Mouse (Mus musculus): Measurements from ENCODE around the gene Vstm2l. TPM values are rescaled to one million over a fixed set of nuclear protein-coding genes. Genes with fewer than 3 reads are reported as not detected.
A peak's percentile ranks its signal among the peaks of the same experiment; 100 is the strongest.

Gene Vstm2l
- polyA plus RNA-seq (2015; fragmentation: Nextera tagmentation; extraction: Ambion mirVana): 0.39 and 0.49 TPM in 2 replicates

DNA sequence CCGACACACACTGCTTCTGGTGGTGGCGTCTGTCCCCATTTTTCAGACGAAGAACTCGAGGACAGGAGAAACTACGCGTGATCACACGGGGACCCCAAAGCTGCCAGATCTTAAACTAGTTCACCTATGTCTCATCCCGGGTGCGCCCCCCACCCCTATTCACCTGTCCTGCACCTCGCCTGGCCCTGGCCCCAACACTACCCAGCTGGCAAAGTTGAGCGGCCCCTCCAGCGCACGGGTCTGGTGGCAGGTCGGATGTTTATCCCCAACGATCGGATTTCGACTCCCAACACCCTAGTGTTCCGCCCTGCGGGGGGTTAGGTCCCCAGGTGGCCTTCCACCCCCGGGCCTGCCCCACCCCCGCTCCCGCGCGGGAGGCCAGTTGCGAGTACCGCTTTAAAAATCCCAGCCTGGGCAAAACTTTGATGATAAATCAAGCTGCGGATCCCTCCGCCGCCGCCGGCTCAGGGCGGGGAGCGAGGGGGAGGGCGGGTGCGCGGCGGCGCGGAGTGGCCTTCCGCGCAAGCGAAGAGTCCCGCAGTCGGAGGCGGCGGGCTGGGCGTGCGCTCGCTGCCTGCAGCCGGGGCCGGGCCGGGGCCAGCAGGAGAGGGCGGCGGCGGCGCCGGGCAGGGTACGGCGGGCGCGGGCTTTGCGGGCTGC, at the start of gene Vstm2l:
TSS of gene Vstm2l (plus strand) at position 549 of the 660 bp plus-strand sequence.
- Histone ChIP-seq H3K4me2 (peak within 1 kb of the TSS; percentile 63), H3K9ac (no peak within 1 kb of the TSS), H3K4me3 (peak within 1 kb of the TSS; percentile 43), H3K27me3 (peaks cover 62% of the 10 kb centered on the region), H3K36me3 (no peaks in the 10 kb centered on the region), H3K4me1 (peaks cover 9% of the 10 kb centered on the region), H3K27ac (no peak within 1 kb of the TSS), H3K9me3 (no peaks in the 10 kb centered on the region)
- no peak for ATAC-seq (ENCODE audit: insufficient number of reproducible peaks, insufficient read depth, low FRiP score, low TSS enrichment, low read depth)
- WGBS: 3% methylated on average over 60 of the region's 62 CpGs

DNA sequence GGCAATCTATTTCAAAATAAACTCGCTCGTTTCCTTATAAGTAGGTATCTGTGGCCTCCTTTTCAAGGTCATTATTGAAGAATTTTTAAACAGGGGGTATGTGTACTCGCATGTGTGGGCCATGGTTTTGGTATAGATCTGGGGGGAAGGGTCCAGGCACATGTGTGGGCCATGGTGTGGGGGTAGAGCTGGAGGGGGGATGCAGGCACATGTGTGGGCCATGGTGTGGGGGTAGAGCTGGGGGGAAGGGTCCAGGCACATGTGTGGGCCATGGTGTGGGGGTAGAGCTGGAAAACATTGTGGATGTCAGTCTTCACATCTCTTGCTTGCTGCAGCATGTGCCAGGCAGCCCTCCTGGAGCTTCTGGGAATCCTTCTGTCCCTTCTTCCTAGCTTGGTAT, 47.3 kb upstream of the Vstm2l start:
- H3K36me3 ChIP-seq: peaks cover 13% of the 10 kb centered on the region
- no peaks in the 10 kb centered on the region for H3K9me3 ChIP-seq
- 0 out of 2 replicates have a peak, but pooled peaks have one; percentile 52 for ATAC-seq (ENCODE audit: insufficient number of reproducible peaks, insufficient read depth, low FRiP score, low TSS enrichment, low read depth)
- H3K4me3 ChIP-seq: no peak overlapping the region
- no peaks in the 10 kb centered on the region for H3K27me3 ChIP-seq
- H3K4me2 ChIP-seq: no peak overlapping the region
- H3K9ac ChIP-seq: no peak overlapping the region
- H3K27ac ChIP-seq: no peak overlapping the region
- WGBS: 79% methylated on average over 3 of the region's 3 CpGs
- H3K4me1 ChIP-seq: peaks cover 14% of the 10 kb centered on the region; the same call in 1 of the 2 replicates

DNA sequence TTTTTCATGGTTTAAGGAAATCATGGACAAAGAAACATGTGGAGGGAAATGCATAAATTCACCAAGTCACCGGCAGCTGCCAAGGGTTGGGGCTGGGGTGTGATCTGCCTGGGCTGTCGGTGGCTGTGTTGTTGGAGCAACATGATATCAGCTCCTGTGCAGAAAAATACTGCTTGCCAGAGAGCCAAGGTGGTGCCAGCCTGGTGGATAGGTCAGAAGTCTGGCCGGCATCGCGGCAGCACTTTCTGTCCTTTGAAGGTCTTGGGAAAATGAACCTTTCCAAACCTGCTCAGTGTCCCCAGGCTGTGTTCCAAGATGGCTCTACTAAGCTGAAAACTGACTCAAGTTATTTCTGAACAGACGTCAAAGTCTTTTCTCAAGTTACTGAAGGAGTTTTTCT, 44.2 kb upstream of the Vstm2l start:
- Histone ChIP-seq H3K27me3 (no peaks in the 10 kb centered on the region), H3K4me2 (no peak overlapping the region), H3K9ac (no peak overlapping the region), H3K4me1 (peaks cover 18% of the 10 kb centered on the region; the same call in 1 of the 2 replicates), H3K36me3 (peaks cover 20% of the 10 kb centered on the region), H3K9me3 (no peaks in the 10 kb centered on the region), H3K4me3 (no peak overlapping the region), H3K27ac (peak overlapping the region; percentile 24)
- 53% methylated on average over 6 of the region's 6 CpGs for WGBS
- ATAC-seq (ENCODE audit: insufficient number of reproducible peaks, insufficient read depth, low FRiP score, low TSS enrichment, low read depth): no peak

DNA sequence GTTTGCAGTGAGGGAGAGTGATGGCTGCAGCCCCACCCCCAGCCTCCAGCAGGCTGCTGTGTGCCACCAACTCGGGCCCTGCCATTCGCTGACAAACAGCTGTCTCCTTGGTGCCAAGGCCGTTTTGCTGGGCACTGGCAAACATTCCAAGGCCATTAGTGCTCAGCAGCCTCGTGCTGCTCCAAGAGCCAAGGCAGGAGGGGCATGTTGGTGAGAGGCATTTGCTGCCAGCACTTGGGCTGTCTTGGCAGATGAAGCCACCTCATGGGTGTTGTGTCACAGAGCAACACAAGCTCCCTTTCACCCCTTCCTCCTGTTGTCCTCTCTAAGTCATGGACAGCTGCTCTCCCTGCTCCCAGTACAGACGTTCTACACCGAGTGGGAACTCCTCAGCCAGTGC, 41.2 kb upstream of the Vstm2l start:
- 80% methylated on average over 6 of the region's 6 CpGs for WGBS
- Histone ChIP-seq H3K36me3 (peaks cover 28% of the 10 kb centered on the region), H3K4me3 (no peak overlapping the region), H3K9ac (no peak overlapping the region), H3K9me3 (no peaks in the 10 kb centered on the region), H3K27ac (no peak overlapping the region), H3K4me2 (no peak overlapping the region), H3K27me3 (no peaks in the 10 kb centered on the region), H3K4me1 (peaks cover 20% of the 10 kb centered on the region; the same call in 1 of the 2 replicates)
- no peak for ATAC-seq (ENCODE audit: insufficient number of reproducible peaks, insufficient read depth, low FRiP score, low TSS enrichment, low read depth)

DNA sequence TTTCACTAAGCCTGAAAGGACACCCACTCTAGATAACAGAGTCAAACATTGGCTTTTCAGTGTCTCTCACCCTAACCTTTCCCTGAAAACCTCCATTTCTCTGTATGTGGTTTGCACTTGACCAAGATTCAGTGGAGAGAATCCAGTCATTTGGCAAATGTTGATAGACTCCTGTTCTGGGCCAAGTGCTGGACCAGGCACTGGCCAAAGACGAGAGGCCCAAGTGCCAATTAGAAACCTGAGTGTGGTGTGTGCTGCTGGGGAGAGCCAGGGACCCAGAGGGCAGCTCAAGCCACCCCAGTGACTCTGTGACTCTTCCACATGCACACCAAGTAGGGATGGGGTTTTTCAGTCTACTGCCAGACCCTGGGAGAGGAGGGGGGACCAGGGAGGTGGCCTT, 40.8 kb upstream of the Vstm2l start:
- Histone ChIP-seq H3K4me3 (no peak overlapping the region), H3K4me2 (no peak overlapping the region)
- 85% methylated on average over 1 of the region's 1 CpGs for WGBS

DNA sequence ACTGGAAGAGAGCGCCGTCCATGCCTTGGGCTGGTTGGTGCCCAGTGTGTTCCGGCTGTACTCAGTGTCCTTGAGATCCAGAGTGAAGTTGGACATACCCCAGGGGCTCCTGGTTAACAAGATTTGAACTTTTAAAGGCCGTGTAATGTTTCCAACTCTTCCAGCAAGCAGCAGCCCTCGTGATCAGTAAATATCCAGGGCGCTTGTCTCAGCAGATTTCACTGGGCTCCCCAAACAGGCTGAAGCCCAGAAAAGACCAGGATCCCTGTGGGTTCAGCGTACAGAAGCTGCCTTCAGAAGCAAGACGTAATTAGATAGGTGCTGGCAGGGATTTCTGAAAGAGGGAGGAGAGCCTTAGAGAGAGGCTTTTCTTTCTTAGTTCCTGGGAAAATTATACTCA, 39.3 kb upstream of the Vstm2l start:
- peaks cover 13% of the 10 kb centered on the region; the same call in 1 of the 2 replicates for H3K4me1 ChIP-seq
- no peaks in the 10 kb centered on the region for H3K9me3 ChIP-seq
- no peak overlapping the region for H3K9ac ChIP-seq
- peak overlapping the region; percentile 40; the same call in 1 of the 2 replicates for H3K27ac ChIP-seq
- H3K36me3 ChIP-seq: peaks cover 25% of the 10 kb centered on the region; the same call in 1 of the 2 replicates
- no peaks in the 10 kb centered on the region for H3K27me3 ChIP-seq
- H3K4me2 ChIP-seq: no peak overlapping the region
- 57% methylated on average over 8 of the region's 8 CpGs for WGBS
- no peak overlapping the region for H3K4me3 ChIP-seq
- ATAC-seq (ENCODE audit: insufficient number of reproducible peaks, insufficient read depth, low FRiP score, low TSS enrichment, low read depth): no peak

More for the DNA sequence above, 40.8 kb upstream of the Vstm2l start:
- Histone ChIP-seq H3K36me3 (peaks cover 25% of the 10 kb centered on the region; the same call in 1 of the 2 replicates), H3K4me1 (peaks cover 20% of the 10 kb centered on the region; the same call in 1 of the 2 replicates), H3K9ac (no peak overlapping the region), H3K9me3 (no peaks in the 10 kb centered on the region), H3K27ac (no peak overlapping the region), H3K27me3 (no peaks in the 10 kb centered on the region)
- ATAC-seq (ENCODE audit: insufficient number of reproducible peaks, insufficient read depth, low FRiP score, low TSS enrichment, low read depth): no peak

DNA sequence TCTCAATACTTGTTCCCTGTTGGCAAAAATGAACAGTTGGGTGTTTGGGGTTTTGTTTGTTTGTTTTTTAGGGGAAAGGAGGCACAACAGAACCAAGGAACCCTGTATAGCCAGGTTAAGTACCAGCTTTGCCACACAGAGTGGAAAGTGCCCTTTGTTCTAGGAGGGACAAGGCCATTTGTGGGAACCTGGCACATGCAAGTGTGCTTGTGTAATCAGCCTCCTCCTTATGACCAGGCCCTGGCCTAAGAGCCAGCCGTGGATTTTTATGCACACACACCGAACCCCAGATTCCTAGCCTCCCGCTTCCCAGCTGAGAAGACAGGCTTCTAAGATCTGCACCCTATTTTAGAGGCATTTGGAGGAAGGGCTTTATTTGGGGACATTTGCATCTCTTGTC, 37.1 kb upstream of the Vstm2l start:
- no peaks in the 10 kb centered on the region for H3K9me3 ChIP-seq
- ATAC-seq (ENCODE audit: insufficient number of reproducible peaks, insufficient read depth, low FRiP score, low TSS enrichment, low read depth): no peak

DNA sequence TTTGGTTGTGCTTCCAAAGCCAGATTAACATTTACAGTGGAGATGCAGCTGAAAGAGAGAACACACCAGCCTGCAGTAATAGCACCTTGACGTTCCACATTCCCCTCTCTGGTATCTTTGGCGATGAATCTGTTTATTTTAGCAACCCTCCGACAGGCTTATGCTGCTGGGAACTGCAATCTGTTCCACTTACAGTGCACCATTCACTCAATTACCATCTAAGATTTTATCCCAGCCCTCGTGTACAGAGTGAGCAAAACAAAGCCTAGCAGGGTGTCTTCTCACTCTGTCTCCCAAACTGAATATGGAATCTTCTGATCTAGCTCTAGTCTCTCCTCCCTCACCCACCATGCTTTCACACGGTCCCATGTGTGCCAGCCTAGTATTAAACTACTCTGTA, 36.5 kb upstream of the Vstm2l start:
- H3K36me3 ChIP-seq: peaks cover 12% of the 10 kb centered on the region; the same call in 1 of the 2 replicates
- ATAC-seq (ENCODE audit: insufficient number of reproducible peaks, insufficient read depth, low FRiP score, low TSS enrichment, low read depth): no peak
- H3K27ac ChIP-seq: no peak overlapping the region
- no peak overlapping the region for H3K4me2 ChIP-seq
- no peak overlapping the region for H3K4me3 ChIP-seq
- whole genome bisulfite sequencing: 67% methylated on average over 5 of the region's 5 CpGs
- no peak overlapping the region for H3K9ac ChIP-seq
- H3K27me3 ChIP-seq: no peaks in the 10 kb centered on the region
- H3K4me1 ChIP-seq: 0 out of 2 replicates have a peak, but pooled peaks cover 8% of the 10 kb centered on the region
- no peaks in the 10 kb centered on the region for H3K9me3 ChIP-seq

More for the DNA sequence above, 37.1 kb upstream of the Vstm2l start:
- no peaks in the 10 kb centered on the region for H3K27me3 ChIP-seq
- H3K4me1 ChIP-seq: 0 out of 2 replicates have a peak, but pooled peaks cover 8% of the 10 kb centered on the region
- H3K4me2 ChIP-seq: no peak overlapping the region
- 0 out of 2 replicates have a peak overlapping the region, but pooled peaks have one; percentile 27 for H3K9ac ChIP-seq
- H3K36me3 ChIP-seq: peaks cover 12% of the 10 kb centered on the region; the same call in 1 of the 2 replicates
- H3K27ac ChIP-seq: no peak overlapping the region
- no peak overlapping the region for H3K4me3 ChIP-seq
- WGBS: 90% methylated on average over 3 of the region's 3 CpGs

DNA sequence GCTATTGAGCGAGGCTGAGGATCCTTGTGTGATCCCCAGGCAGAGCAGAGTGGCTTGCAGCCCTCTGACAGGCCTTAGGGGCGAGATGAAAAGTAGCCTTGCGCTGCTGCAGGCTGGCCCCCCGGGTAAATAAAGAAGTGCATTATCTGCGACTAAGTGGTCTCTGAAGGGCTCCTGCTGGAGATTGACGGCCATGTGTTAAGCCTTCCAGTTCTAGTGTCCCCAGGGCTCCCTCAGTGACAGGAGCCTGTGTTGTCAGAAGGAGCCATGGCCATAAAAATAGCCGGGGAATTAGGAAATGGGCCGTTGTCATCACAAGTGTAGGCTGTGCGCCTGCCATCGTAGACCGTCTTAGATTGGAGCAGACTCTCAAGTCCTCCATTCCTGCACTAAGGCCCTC, 32.5 kb upstream of the Vstm2l start:
- no peak for ATAC-seq (ENCODE audit: insufficient number of reproducible peaks, insufficient read depth, low FRiP score, low TSS enrichment, low read depth)
- Histone ChIP-seq H3K4me3 (no peak overlapping the region), H3K27me3 (no peaks in the 10 kb centered on the region), H3K36me3 (peaks cover 24% of the 10 kb centered on the region), H3K27ac (no peak overlapping the region), H3K4me1 (peaks cover 4% of the 10 kb centered on the region; the same call in 1 of the 2 replicates), H3K4me2 (no peak overlapping the region), H3K9me3 (no peaks in the 10 kb centered on the region), H3K9ac (no peak overlapping the region)
- 31% methylated on average over 11 of the region's 11 CpGs for WGBS

DNA sequence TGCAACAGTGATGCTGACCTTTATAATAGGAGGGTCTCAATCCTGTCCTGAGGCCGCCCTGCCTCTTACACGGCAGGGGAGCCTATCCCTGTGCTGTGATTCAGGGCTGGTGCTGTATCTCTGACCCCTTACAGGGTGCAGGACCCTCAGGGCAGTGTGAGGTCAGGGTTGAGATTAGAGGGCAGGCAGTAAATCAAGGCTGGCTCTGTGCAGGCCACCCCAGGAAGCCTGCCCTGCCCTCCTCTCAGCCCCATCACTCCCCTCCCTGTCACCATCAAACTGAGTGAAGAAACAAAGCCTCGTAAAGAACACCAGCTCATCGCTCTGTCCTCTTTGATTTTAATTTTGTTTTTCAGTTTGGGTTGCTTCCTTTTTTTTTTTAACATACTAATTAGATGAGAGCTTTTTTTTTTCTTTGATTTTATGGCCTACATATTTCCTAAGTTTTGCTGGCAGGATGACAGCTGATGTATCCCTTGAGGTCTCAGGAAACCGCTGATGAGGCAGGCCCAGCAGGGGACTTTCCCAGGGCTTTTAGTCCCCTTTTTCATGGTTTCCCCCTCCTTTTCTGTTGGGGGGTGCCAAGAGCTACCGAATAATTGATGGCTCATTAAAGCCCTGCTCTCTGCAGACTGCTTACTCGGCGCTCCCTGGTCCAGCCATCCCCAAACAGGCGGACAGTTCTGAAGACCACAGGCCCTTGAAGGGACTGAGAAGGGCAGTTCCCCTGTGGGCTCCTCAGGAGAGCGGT, 27.0 kb upstream of the Vstm2l start:
- Histone ChIP-seq H3K4me3 (no peak overlapping the region), H3K27ac (no peak overlapping the region), H3K4me2 (no peak overlapping the region), H3K4me1 (peaks cover 18% of the 10 kb centered on the region), H3K9ac (no peak overlapping the region), H3K36me3 (peaks cover 35% of the 10 kb centered on the region), H3K27me3 (no peaks in the 10 kb centered on the region), H3K9me3 (no peaks in the 10 kb centered on the region)
- no peak for ATAC-seq (ENCODE audit: insufficient number of reproducible peaks, insufficient read depth, low FRiP score, low TSS enrichment, low read depth)
- WGBS: 34% methylated on average over 10 of the region's 10 CpGs

DNA sequence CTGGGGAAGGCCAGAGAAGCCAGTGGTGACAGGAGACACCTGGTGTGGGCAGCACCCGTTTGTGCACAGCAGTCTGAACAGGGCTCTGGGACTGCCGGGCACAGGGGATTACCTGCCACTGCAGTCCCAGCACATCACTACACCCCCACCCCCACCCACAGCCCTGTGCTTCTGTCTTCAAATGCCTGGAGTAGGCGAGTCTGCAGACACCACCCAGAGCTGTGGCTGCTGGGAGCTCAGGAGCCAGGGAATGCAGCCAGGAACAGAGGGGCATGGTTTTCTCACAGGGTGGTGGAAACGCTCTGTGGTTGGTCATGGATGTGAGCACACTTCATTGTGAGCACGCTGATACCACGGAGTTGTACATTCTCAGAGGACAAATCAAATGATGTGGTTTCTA, 23.3 kb upstream of the Vstm2l start:
- no peak overlapping the region for H3K4me2 ChIP-seq
- H3K36me3 ChIP-seq: peaks cover 15% of the 10 kb centered on the region
- no peak for ATAC-seq (ENCODE audit: insufficient number of reproducible peaks, insufficient read depth, low FRiP score, low TSS enrichment, low read depth)
- H3K4me1 ChIP-seq: peaks cover 18% of the 10 kb centered on the region
- WGBS: 68% methylated on average over 6 of the region's 6 CpGs
- H3K9ac ChIP-seq: no peak overlapping the region
- no peak overlapping the region for H3K4me3 ChIP-seq
- no peaks in the 10 kb centered on the region for H3K27me3 ChIP-seq
- H3K9me3 ChIP-seq: no peaks in the 10 kb centered on the region
- H3K27ac ChIP-seq: no peak overlapping the region
